Mouse (Mus musculus): ENCODE measurements around the gene Klri2. TPM values are rescaled to one million over a fixed set of nuclear protein-coding genes. Genes with fewer than 3 reads are reported as not detected.
"Not testable (repeated sequence)": the region's sequence is repeated elsewhere in the genome, so short reads cannot be mapped to it uniquely, and the experiment has no call there.

Gene Klri2
- polyA plus RNA-seq (2014; fragmentation: Nextera tagmentation; extraction: Ambion mirVana), result not detected in 2 replicates

DNA sequence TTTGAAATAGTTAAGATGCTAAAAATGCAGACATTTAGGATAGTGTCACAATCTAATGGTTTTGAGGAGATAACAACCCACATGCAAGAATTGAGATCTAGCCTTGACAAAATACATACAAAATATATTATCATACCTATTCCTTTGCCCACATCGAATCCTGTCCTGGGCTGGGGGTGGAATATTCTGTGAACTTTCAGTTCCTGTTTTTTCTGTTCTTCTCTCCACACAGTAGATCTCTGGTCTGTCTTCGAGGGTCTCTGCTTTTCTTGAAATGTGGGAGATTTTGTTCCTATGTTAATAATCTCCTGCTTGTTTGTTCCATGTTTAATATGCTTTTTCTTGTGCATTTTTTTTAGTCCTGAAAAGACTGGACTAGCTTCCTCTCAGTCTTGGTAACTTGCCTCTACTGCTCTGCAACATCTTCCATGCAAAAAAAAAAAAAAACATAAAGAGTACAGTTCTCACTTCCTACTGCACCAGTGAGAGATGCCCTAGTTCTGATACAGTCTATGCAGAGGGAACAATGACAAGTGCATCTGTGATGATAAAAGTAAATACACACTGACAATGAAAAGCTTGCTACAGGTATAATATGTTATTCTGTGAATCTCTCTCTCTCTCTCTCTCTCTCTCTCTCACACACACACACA lies at the start of gene Klri2:
TSS of gene Klri2 (minus strand) at position 416 of the 653 bp plus-strand sequence.
- DNase-seq (ENCODE audit: low spot score) (no peak), ATAC-seq (ENCODE audit: low read depth) (no peak)
- Histone ChIP-seq H3K4me2 (ENCODE audit: low read depth, low read length) (no peak within 1 kb of the TSS), H3K4me1 (ENCODE audit: control insufficient read depth, insufficient read depth, low read length) (no peaks in the 10 kb centered on the region), H3K27me3 (replicated peaks; ENCODE audit: control insufficient read depth, insufficient read depth, low read length) (no peaks in the 10 kb centered on the region), H3K27ac (replicated peaks; ENCODE audit: low read depth, low read length) (no peak within 1 kb of the TSS), H3K9me3 (ENCODE audit: control insufficient read depth, low read length) (no peaks in the 10 kb centered on the region), H3K9ac (ENCODE audit: low read depth, low read length) (no peak within 1 kb of the TSS), H3K36me3 (ENCODE audit: control insufficient read depth, insufficient read depth, low read length) (no peaks in the 10 kb centered on the region), H3K4me3 (ENCODE audit: low read depth, low read length) (no peak within 1 kb of the TSS)
- 77% methylated on average over 2 of the region's 2 CpGs for WGBS

DNA sequence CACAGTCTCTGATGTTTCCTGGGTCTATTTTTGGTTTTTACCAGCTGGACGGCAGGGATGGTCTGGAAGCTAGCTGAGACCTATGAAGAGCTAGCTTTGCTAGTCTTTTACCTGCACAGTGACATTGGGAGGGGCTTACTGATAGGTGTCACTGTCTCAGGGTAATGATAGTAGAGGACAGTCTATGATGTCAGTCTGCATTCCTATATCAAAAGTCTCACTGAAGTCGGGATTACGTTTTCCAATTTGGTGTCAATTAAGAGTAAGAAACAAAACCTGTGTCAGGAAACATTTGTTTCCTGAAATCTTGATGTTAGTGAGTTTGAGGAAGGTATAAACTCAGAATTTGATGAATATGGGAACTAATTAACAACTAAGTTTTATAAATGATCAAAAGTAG lies 43.9 kb upstream of the Klri2 start, which contains the start of gene Gm156:
TSS of gene Gm156 (minus strand) at position 101 of the 400 bp plus-strand sequence.
- not testable (repeated sequence) for H3K4me2 ChIP-seq (ENCODE audit: low read depth, low read length); H3K27ac ChIP-seq (replicated peaks; ENCODE audit: low read depth, low read length); H3K4me1 ChIP-seq (ENCODE audit: control insufficient read depth, insufficient read depth, low read length); DNase-seq (ENCODE audit: low spot score); H3K4me3 ChIP-seq (ENCODE audit: low read depth, low read length); H3K9me3 ChIP-seq (ENCODE audit: control insufficient read depth, low read length); H3K9ac ChIP-seq (ENCODE audit: low read depth, low read length); ATAC-seq (ENCODE audit: low read depth); H3K36me3 ChIP-seq (ENCODE audit: control insufficient read depth, insufficient read depth, low read length); H3K27me3 ChIP-seq (replicated peaks; ENCODE audit: control insufficient read depth, insufficient read depth, low read length)
- 84% methylated on average over 3 of the region's 3 CpGs for WGBS

DNA sequence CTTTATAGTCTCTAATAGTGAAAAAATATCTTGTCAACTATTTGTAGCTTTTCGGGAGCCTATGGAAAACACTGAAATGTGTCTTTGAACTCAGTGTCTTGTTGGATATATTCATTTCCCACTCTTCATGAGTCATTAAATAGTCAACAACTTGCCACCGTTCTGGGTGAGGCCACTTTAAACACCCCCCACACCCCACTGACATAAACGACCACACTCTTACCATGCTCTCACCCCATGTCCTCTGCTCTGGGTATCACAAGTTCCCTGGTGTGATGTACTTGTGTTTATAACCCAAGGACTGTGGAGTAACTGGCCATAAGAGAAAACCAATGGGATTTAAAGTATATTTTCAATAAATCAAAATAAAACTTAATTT lies 7.4 kb upstream of the Klri2 start:
- Histone ChIP-seq H3K9me3 (ENCODE audit: control insufficient read depth, low read length) (no peaks in the 10 kb centered on the region; the same call in 1 of the 2 replicates), H3K4me2 (ENCODE audit: low read depth, low read length) (no peak overlapping the region), H3K4me3 (ENCODE audit: low read depth, low read length) (no peak overlapping the region), H3K9ac (ENCODE audit: low read depth, low read length) (no peak overlapping the region), H3K27me3 (replicated peaks; ENCODE audit: control insufficient read depth, insufficient read depth, low read length) (no peaks in the 10 kb centered on the region), H3K36me3 (ENCODE audit: control insufficient read depth, insufficient read depth, low read length) (no peaks in the 10 kb centered on the region), H3K4me1 (ENCODE audit: control insufficient read depth, insufficient read depth, low read length) (no peaks in the 10 kb centered on the region), H3K27ac (replicated peaks; ENCODE audit: low read depth, low read length) (no peak overlapping the region)
- DNase-seq (ENCODE audit: low spot score), result no peak
- no peak for ATAC-seq (ENCODE audit: low read depth)
- 79% methylated on average over 3 of the region's 3 CpGs for WGBS

DNA sequence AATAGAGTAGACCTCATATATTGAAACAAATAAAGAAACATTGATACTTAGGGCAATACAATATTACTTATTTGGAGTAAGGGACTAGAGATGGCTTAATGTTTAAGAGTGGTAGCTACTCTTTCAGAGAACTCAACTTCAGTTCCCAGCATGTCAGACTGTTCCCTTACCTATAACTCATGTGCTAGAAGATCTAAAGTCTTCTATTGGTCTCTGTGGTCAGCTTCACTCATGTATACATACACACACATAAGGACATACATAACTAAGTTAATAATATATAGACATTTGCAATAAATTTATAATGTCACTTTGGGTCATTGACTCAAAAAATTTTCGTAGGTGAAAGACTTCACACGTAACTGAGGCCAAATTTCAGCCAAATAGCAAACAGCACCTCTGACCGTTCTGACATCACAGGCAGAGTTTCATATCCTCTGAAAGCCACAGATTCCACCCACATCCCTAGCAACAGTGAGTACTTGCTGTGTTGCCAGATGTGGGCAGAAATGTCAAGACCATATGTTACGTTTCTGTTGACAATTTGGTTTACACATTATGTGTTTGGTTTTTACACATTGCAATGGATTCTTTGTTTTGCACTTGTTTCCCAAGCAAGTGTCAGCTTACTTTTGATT lies 6.9 kb upstream of the Klri2 start:
- H3K27me3 ChIP-seq (replicated peaks; ENCODE audit: control insufficient read depth, insufficient read depth, low read length), result no peaks in the 10 kb centered on the region
- H3K4me2 ChIP-seq (ENCODE audit: low read depth, low read length), result no peak overlapping the region
- H3K9me3 ChIP-seq (ENCODE audit: control insufficient read depth, low read length), result no peaks in the 10 kb centered on the region; the same call in 1 of the 2 replicates
- no peaks in the 10 kb centered on the region for H3K4me1 ChIP-seq (ENCODE audit: control insufficient read depth, insufficient read depth, low read length)
- no peaks in the 10 kb centered on the region for H3K36me3 ChIP-seq (ENCODE audit: control insufficient read depth, insufficient read depth, low read length)
- ATAC-seq (ENCODE audit: low read depth), result no peak
- no peak overlapping the region for H3K27ac ChIP-seq (replicated peaks; ENCODE audit: low read depth, low read length)
- WGBS, result 75% methylated on average over 4 of the region's 4 CpGs
- no peak for DNase-seq (ENCODE audit: low spot score)
- H3K9ac ChIP-seq (ENCODE audit: low read depth, low read length), result no peak overlapping the region
- no peak overlapping the region for H3K4me3 ChIP-seq (ENCODE audit: low read depth, low read length)

DNA sequence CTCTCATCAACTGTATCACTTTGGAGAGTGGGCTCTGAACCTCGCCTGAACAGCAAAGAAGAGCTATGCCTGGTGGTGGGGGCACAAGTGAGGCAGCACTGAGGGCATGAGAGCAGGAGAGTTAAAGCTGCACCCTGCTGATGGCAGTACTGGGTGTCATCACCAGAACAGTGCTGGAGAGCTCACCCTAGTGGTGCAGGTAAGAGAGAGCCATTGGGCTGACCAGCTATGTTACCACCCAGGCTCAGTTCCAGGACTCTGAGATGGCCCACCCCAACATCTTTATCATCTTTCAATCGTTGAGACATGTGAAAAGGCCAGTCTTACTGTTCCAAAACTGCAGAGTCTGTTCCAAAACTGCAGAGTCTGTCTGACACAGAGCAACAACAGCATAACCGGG lies 5.9 kb upstream of the Klri2 start:
- Histone ChIP-seq H3K27ac (replicated peaks; ENCODE audit: low read depth, low read length) (no peak overlapping the region), H3K27me3 (replicated peaks; ENCODE audit: control insufficient read depth, insufficient read depth, low read length) (no peaks in the 10 kb centered on the region), H3K4me1 (ENCODE audit: control insufficient read depth, insufficient read depth, low read length) (no peaks in the 10 kb centered on the region), H3K4me2 (ENCODE audit: low read depth, low read length) (no peak overlapping the region), H3K4me3 (ENCODE audit: low read depth, low read length) (no peak overlapping the region), H3K9ac (ENCODE audit: low read depth, low read length) (no peak overlapping the region), H3K9me3 (ENCODE audit: control insufficient read depth, low read length) (no peaks in the 10 kb centered on the region; the same call in 1 of the 2 replicates), H3K36me3 (ENCODE audit: control insufficient read depth, insufficient read depth, low read length) (no peaks in the 10 kb centered on the region)
- ATAC-seq (ENCODE audit: low read depth) (no peak), DNase-seq (ENCODE audit: low spot score) (no peak)
- 50% methylated on average over 3 of the region's 3 CpGs for WGBS

DNA sequence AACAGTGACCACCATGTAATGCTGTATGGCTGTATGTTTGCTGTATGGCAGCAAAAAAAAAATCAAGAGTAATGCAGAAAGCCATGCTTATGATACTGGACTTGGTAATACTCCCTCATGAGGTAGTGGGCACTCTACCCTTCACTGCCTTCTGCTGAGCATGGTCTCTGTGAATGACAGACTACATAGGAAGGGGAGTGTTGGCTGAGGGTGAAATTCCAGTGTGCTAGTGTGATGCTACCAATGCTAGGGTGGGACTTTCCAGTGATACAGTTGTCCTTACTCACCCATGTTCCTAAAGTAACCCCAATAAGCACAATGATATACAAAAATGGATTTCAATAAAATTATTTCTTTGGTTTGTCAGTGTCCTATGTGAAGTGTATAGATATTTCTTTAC lies 3.9 kb downstream of the Klri2 start:
- no peaks in the 10 kb centered on the region for H3K4me1 ChIP-seq (ENCODE audit: control insufficient read depth, insufficient read depth, low read length)
- no peak overlapping the region for H3K27ac ChIP-seq (replicated peaks; ENCODE audit: low read depth, low read length)
- no peaks in the 10 kb centered on the region for H3K36me3 ChIP-seq (ENCODE audit: control insufficient read depth, insufficient read depth, low read length)
- no peaks in the 10 kb centered on the region for H3K9me3 ChIP-seq (ENCODE audit: control insufficient read depth, low read length)
- H3K4me3 ChIP-seq (ENCODE audit: low read depth, low read length), result no peak overlapping the region
- no peaks in the 10 kb centered on the region for H3K27me3 ChIP-seq (replicated peaks; ENCODE audit: control insufficient read depth, insufficient read depth, low read length)
- no peak overlapping the region for H3K9ac ChIP-seq (ENCODE audit: low read depth, low read length)
- DNase-seq (ENCODE audit: low spot score) (no peak), ATAC-seq (ENCODE audit: low read depth) (no peak)
- no peak overlapping the region for H3K4me2 ChIP-seq (ENCODE audit: low read depth, low read length)

DNA sequence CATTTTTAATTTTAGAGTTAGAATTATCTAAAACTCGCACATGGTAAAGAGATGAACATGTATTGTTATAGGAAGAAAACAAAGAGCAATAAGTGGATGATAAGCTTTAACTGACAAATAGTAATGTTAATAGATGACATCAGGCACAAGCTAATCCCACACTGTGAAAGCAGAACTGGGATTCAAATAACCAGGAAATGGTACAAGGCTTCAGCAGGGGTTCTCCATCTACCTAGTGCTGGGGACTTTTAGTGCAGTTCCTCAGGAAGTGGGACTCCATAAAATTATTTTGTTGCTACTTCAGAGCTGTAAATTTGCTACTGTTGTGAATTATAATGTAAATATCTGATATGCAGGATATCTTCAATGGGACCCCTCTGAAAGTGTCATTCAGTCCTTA lies 13.0 kb downstream of the Klri2 start:
- DNase-seq (ENCODE audit: low spot score) (no peak), ATAC-seq (ENCODE audit: low read depth) (no peak)
- no peak overlapping the region for H3K4me3 ChIP-seq (ENCODE audit: low read depth, low read length)
- WGBS, result 82% methylated on average over 1 of the region's 1 CpGs
- no peaks in the 10 kb centered on the region for H3K27me3 ChIP-seq (replicated peaks; ENCODE audit: control insufficient read depth, insufficient read depth, low read length)
- H3K4me1 ChIP-seq (ENCODE audit: control insufficient read depth, insufficient read depth, low read length), result no peaks in the 10 kb centered on the region
- H3K9me3 ChIP-seq (ENCODE audit: control insufficient read depth, low read length), result no peaks in the 10 kb centered on the region
- no peaks in the 10 kb centered on the region for H3K36me3 ChIP-seq (ENCODE audit: control insufficient read depth, insufficient read depth, low read length)
- no peak overlapping the region for H3K4me2 ChIP-seq (ENCODE audit: low read depth, low read length)
- no peak overlapping the region for H3K27ac ChIP-seq (replicated peaks; ENCODE audit: low read depth, low read length)
- no peak overlapping the region for H3K9ac ChIP-seq (ENCODE audit: low read depth, low read length)

DNA sequence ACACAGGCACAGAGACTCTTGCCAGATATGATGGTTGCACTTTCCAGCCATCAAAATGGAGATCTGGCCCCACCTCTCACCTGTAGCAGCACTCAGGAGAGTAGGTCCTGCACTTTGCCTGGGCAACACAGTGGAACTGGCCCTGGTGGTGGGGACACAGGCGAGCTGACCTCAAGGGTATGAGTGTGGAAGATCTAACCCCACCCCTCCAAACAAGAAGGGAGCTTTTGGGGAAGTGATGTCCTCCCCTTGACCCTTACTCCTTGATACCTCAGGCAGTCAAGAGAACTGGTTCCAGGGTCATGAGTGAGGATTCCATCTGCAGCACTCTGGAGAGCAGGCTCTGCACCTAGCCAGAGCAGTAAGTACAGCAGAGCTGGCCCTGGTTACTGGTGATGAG lies 18.9 kb downstream of the Klri2 start:
- 53% methylated on average over 1 of the region's 1 CpGs for WGBS
- no peak for ATAC-seq (ENCODE audit: low read depth)
- no peak overlapping the region for H3K27ac ChIP-seq (replicated peaks; ENCODE audit: low read depth, low read length)

DNA sequence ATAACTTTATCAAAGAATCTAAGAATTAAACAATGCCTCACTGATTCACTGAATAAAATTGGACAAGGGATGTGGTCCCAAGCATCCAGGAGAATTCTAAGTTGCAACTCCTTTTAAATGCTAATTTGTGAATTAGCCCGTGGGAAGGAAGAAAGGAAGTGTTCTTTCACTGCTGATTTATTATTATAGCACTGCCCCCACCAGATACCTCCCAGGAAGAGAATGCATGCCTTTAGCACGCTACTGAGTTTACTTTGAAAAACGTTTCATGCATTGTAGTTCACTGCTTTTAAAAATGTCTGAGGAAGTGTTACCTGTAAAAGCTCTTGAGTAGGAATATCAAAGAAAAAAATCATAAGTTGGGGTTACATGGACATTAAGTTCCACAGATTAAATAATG lies 19.8 kb downstream of the Klri2 start:
- 35% methylated on average over 3 of the region's 3 CpGs for WGBS
- no peak for DNase-seq (ENCODE audit: low spot score)
- ATAC-seq (ENCODE audit: low read depth), result no peak
- no peaks in the 10 kb centered on the region for H3K36me3 ChIP-seq (ENCODE audit: control insufficient read depth, insufficient read depth, low read length)
- H3K9me3 ChIP-seq (ENCODE audit: control insufficient read depth, low read length), result no peaks in the 10 kb centered on the region
- H3K4me1 ChIP-seq (ENCODE audit: control insufficient read depth, insufficient read depth, low read length), result no peaks in the 10 kb centered on the region
- no peak overlapping the region for H3K4me2 ChIP-seq (ENCODE audit: low read depth, low read length)
- no peak overlapping the region for H3K9ac ChIP-seq (ENCODE audit: low read depth, low read length)
- no peak overlapping the region for H3K4me3 ChIP-seq (ENCODE audit: low read depth, low read length)
- H3K27me3 ChIP-seq (replicated peaks; ENCODE audit: control insufficient read depth, insufficient read depth, low read length), result no peaks in the 10 kb centered on the region
- no peak overlapping the region for H3K27ac ChIP-seq (replicated peaks; ENCODE audit: low read depth, low read length)

More for the DNA sequence above, 18.9 kb downstream of the Klri2 start:
- Histone ChIP-seq H3K36me3 (ENCODE audit: control insufficient read depth, insufficient read depth, low read length) (no peaks in the 10 kb centered on the region), H3K4me1 (ENCODE audit: control insufficient read depth, insufficient read depth, low read length) (no peaks in the 10 kb centered on the region), H3K4me3 (ENCODE audit: low read depth, low read length) (no peak overlapping the region), H3K4me2 (ENCODE audit: low read depth, low read length) (no peak overlapping the region), H3K27me3 (replicated peaks; ENCODE audit: control insufficient read depth, insufficient read depth, low read length) (no peaks in the 10 kb centered on the region), H3K9me3 (ENCODE audit: control insufficient read depth, low read length) (no peaks in the 10 kb centered on the region), H3K9ac (ENCODE audit: low read depth, low read length) (no peak overlapping the region)
- DNase-seq (ENCODE audit: low spot score), result no peak

Measured in embryonic facial prominence, embryonic 14.5 days (tissue).